Mouse (Mus musculus) midbrain, postnatal 0 days (tissue): Measurements from ENCODE around the gene Cyp2c29. TPM values are rescaled to one million over a fixed set of nuclear protein-coding genes. Genes with fewer than 3 reads are reported as not detected.
"Not testable (repeated sequence)": the region's sequence is repeated elsewhere in the genome, so short reads cannot be mapped to it uniquely, and the experiment has no call there.

Experiments used
- ATAC-seq: fragments of 200-750 bp; cut with Nextera tagmentation; 2 replicates; pipeline ENCODE4 v1.8.0; 2017; ENCODE audit warnings: moderate number of reproducible peaks, mild to moderate bottlenecking, moderate TSS enrichment, moderate library complexity; ENCODE audit not compliant: low FRiP score
- DNase-seq: peaks from one replicate; pipeline ENCODE4 v3.0.0-alpha.2; 2015; ENCODE audit warnings: low spot score
- H3K27ac ChIP-seq: fragments of 300-500 bp; sonication (generic); 2 replicates; pipeline ENCODE4 v1.5.1; 2014; ENCODE audit warnings: low read depth, mild to moderate bottlenecking, low read length, mixed read lengths
- H3K27me3 ChIP-seq: fragments of 300-500 bp; sonication (generic); 2 replicates; pipeline ENCODE4 v1.6.1; 2014; ENCODE audit warnings: low read length, control low read depth, mixed read lengths; ENCODE audit not compliant: insufficient read depth
- H3K36me3 ChIP-seq: fragments of 300-500 bp; sonication (generic); 2 replicates; pipeline ENCODE4 v1.6.1; 2014; ENCODE audit warnings: low read length, control low read depth, mixed read lengths; ENCODE audit not compliant: insufficient read depth
- H3K4me1 ChIP-seq: fragments of 300-500 bp; sonication (generic); 2 replicates; pipeline ENCODE4 v1.6.1; 2014; ENCODE audit warnings: mild to moderate bottlenecking, control low read depth, antibody characterized with exemption, low read length, mixed read lengths; ENCODE audit not compliant: insufficient read depth
- H3K4me2 ChIP-seq: fragments of 300-500 bp; sonication (generic); 2 replicates; pipeline ENCODE4 v1.6.1; 2014; ENCODE audit warnings: low read depth, mild to moderate bottlenecking, low read length, mixed read lengths; ENCODE audit not compliant: poor library complexity, severe bottlenecking
- H3K4me3 ChIP-seq: fragments of 300-500 bp; sonication (generic); 2 replicates; pipeline ENCODE4 v1.5.1; 2014; ENCODE audit warnings: low read depth, mild to moderate bottlenecking, low read length, moderate library complexity
- H3K9ac ChIP-seq: fragments of 300-500 bp; sonication (generic); replicated peaks from 2 replicates; pipeline ENCODE4 v1.6.1; 2014; ENCODE audit warnings: mild to moderate bottlenecking, low read length, moderate library complexity, mixed read lengths; ENCODE audit not compliant: poor library complexity, severe bottlenecking
- H3K9me3 ChIP-seq: fragments of 300-500 bp; sonication (generic); 2 replicates; pipeline ENCODE4 v1.6.1; 2016; ENCODE audit warnings: low read length, control low read depth
- CTCF ChIP-seq: IDR thresholded peaks from 2 replicates; pipeline ENCODE4 v1.5.1; 2016; ENCODE audit warnings: antibody characterized with exemption, mild to moderate bottlenecking
- WGBS: fragments of 180-500 bp; shearing (Covaris S2); extraction: QIAGEN DNeasy Blood & Tissue Kit; methylation state at CpG from one replicate; pipeline ENCODE4 v1.1.7; 2014; 5-methylcytosine and 5-hydroxymethylcytosine counted together
- polyA plus RNA-seq: library from polyadenylated mRNA; unstranded; fragments of >200 nt; fragmentation: Nextera tagmentation; extraction: Ambion mirVana; gene quantifications from 2 replicates; pipeline ENCODE4 v1.2.1, GENCODE M21; 2015
- total RNA-seq: library from RNA; depleted of rRNA; stranded (reverse); fragments of >200 nt; gene quantifications from 2 replicates; pipeline ENCODE4 v1.2.3, GENCODE M21; 2014; rRNA removed

The Cyp2c29 gene
- not detected in 2 replicates for total RNA-seq
- not detected in 2 replicates for polyA plus RNA-seq

DNA sequence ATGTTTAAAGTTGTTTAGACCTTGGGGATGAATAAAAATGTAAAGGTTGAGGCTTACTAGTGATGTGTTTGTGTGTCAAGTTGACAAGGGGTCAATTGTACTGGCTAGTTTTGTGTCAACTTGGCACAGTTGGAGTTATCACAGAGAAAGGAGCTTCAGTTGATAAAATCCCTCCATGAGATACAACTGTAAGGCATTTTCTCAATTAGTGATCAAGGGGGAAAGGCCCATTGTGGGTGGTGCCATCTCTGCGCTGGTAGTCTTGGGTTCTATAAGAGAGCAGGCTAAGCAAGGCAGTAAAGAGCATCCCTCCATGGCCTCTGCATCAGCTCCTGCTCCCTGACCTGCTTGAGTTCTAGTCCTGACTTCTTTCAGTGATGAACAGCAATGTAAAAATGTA, at the start of gene Cyp2c29:
TSS of gene Cyp2c29 (plus strand) at position 301 of the 400 bp plus-strand sequence.
- peaks cover 20% of the 10 kb centered on the region; the same call in 1 of the 2 replicates for H3K9me3 ChIP-seq
- H3K9ac ChIP-seq, H3K27ac ChIP-seq, ATAC-seq, H3K4me1 ChIP-seq, H3K4me3 ChIP-seq, H3K27me3 ChIP-seq, DNase-seq, H3K36me3 ChIP-seq, H3K4me2 ChIP-seq: not testable (repeated sequence)
- WGBS, result no CpG with 5 or more reads among the region's 1 CpGs

DNA sequence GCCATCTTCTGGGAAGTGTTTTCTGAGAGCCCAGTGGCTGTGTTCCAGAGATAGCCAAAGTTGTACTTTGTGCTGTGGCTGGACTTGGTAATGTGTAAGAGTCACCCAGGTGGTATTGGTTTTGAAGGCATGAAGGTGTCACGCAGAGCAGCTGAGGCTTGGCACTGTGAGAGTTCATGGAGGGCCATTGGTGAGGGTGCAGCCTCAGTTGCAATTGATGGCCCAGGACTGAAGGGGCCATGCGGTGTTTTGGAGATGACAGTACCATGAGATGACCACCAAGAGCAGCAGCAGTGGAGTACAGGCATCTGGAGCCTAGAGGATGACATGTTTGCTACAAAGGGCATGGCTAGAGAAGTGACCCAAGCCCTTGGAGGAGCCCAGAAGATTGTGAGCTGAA, 2.2 kb upstream of the Cyp2c29 start:
- H3K4me2 ChIP-seq, H3K27me3 ChIP-seq, H3K4me3 ChIP-seq, H3K27ac ChIP-seq, ATAC-seq, H3K4me1 ChIP-seq, H3K36me3 ChIP-seq, DNase-seq, H3K9me3 ChIP-seq, H3K9ac ChIP-seq: not testable (repeated sequence)
- WGBS, result 70% methylated on average over 2 of the region's 2 CpGs

DNA sequence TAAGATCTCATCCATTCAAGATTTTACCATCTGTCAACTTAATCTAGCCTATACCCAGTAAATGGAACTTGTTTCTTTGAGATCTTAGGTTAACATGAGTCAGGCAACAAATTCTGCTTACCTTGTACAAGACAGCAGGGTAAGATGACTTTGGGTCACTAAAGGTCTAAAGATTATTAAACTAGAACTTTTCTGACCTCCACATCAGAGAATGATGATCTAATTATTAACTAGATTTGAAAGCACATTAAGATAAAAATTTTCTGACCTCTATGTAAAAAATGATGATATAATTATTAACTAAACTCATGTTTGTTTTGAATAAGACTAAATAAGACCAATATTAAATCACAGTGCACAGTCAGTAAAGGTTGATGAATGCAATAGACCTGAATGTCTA, 13.6 kb downstream of the Cyp2c29 start:
- Histone ChIP-seq H3K27me3 (no peaks in the 10 kb centered on the region), H3K4me1 (no peaks in the 10 kb centered on the region), H3K4me3 (no peak overlapping the region), H3K9me3 (0 out of 2 replicates have a peak, but pooled peaks cover 3% of the 10 kb centered on the region), H3K27ac (no peak overlapping the region), H3K36me3 (no peaks in the 10 kb centered on the region), H3K4me2 (no peak overlapping the region), H3K9ac (no peak overlapping the region)
- DNase-seq, result no peak
- ATAC-seq, result no peak
- no peak for TF ChIP-seq CTCF

DNA sequence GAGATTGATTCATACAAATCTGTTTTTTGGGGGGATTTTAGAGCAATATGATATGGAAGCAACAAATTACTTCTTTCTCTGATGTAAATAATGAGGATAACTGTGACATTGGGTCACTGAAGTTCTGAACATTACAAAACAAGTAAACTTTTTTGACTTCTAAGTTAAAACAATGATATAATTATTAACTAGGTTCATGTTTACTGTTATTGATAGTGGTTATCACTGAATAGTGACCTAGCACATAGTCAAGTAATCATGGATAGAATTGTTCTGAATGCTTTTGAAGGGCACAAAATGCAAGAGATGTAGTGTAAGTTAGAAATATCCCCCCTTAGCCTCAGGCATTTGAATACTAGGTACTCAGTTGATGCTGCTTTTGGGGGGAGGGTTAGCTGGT, 16.4 kb downstream of the Cyp2c29 start:
- no peak for TF ChIP-seq CTCF
- H3K27ac ChIP-seq, result no peak overlapping the region

DNA sequence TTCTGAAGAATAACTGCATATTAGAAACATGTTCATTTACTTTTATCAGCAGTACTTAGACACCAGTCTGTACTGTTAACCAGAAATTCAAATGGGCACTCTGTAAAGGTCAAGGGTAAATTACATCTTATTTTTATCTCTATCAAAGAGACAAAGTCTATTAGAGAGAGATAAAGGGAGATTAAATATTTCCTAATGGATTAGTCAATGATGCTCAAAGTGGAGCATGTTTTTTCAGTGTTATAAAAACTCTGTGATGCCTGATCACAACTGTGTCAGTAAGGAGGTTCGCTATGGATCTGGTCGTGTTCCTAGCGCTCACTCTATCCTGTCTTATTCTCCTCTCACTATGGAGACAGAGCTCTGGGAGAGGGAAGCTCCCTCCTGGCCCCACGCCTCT, 17.6 kb downstream of the Cyp2c29 start:
- no peaks in the 10 kb centered on the region for H3K4me1 ChIP-seq

More for the DNA sequence above, 16.4 kb downstream of the Cyp2c29 start:
- no peak overlapping the region for H3K9ac ChIP-seq
- no peaks in the 10 kb centered on the region for H3K4me1 ChIP-seq
- no peak for DNase-seq
- H3K36me3 ChIP-seq, result no peaks in the 10 kb centered on the region
- H3K27me3 ChIP-seq, result no peaks in the 10 kb centered on the region
- H3K4me2 ChIP-seq, result no peak overlapping the region
- ATAC-seq, result no peak
- H3K9me3 ChIP-seq, result 0 out of 2 replicates have a peak, but pooled peaks cover 3% of the 10 kb centered on the region
- H3K4me3 ChIP-seq, result no peak overlapping the region

DNA sequence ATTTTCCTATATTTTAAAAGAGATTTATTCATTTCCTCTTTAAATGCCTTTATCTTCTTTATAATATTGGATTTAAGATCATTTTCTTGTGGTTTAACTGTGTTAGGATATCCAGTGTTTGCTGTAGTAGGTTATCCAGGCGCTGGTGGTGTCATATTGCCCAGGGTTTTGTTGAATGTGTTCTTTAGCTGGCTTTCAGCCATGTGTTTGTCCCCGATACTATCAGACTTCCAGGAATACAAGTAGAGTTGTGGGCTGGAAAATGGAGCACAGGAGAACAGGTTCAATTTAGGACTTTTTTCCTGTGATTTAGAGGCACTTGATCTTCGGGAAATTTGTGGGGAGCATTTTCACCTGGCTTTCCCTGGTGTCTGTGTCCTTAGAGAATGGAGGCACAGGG, 19.8 kb downstream of the Cyp2c29 start:
- Histone ChIP-seq H3K27me3 (no peaks in the 10 kb centered on the region), H3K9me3 (0 out of 2 replicates have a peak, but pooled peaks cover 6% of the 10 kb centered on the region), H3K27ac (no peak overlapping the region), H3K9ac (no peak overlapping the region), H3K4me2 (no peak overlapping the region), H3K4me1 (no peaks in the 10 kb centered on the region), H3K36me3 (no peaks in the 10 kb centered on the region), H3K4me3 (no peak overlapping the region)
- no peak for TF ChIP-seq CTCF
- DNase-seq, result no peak
- no peak for ATAC-seq
- WGBS, result 63% methylated on average over 3 of the region's 3 CpGs

More for the DNA sequence above, 17.6 kb downstream of the Cyp2c29 start:
- Histone ChIP-seq H3K9ac (no peak overlapping the region), H3K4me2 (no peak overlapping the region), H3K36me3 (no peaks in the 10 kb centered on the region), H3K9me3 (0 out of 2 replicates have a peak, but pooled peaks cover 3% of the 10 kb centered on the region), H3K4me3 (no peak overlapping the region), H3K27ac (no peak overlapping the region), H3K27me3 (no peaks in the 10 kb centered on the region)
- ATAC-seq (no peak), DNase-seq (no peak)
- WGBS, result 73% methylated on average over 4 of the region's 4 CpGs
- TF ChIP-seq CTCF, result no peak

Other genes starting within 250 kb of the Cyp2c29 start
- not detected in 2 replicates for gene Cyp2c65, start 208.4 kb upstream of the Cyp2c29 start, total RNA-seq
- 0.09 TPM in 1 of 2 replicates, not detected in the other for gene Cyp2c65, start 208.4 kb upstream of the Cyp2c29 start, polyA plus RNA-seq
- not detected in 2 replicates for gene Cyp2c66, start 155.5 kb upstream of the Cyp2c29 start, total RNA-seq
- not detected in 2 replicates for gene Cyp2c66, start 155.5 kb upstream of the Cyp2c29 start, polyA plus RNA-seq
- gene Cyp2c38, start 193.7 kb downstream of the Cyp2c29 start, total RNA-seq, result not detected in 2 replicates
- not detected in 2 replicates for gene Cyp2c38, start 193.7 kb downstream of the Cyp2c29 start, polyA plus RNA-seq
- not detected in 2 replicates for gene Cyp2c39, start 241.5 kb downstream of the Cyp2c29 start, total RNA-seq
- gene Cyp2c39, start 241.5 kb downstream of the Cyp2c29 start, polyA plus RNA-seq, result not detected in 2 replicates